Mouse (Mus musculus) liver, adult (tissue): ENCODE data around the gene Clmn.

Experiments
- GATA4 ChIP-seq: IDR thresholded peaks from 2 replicates; pipeline ENCODE4 v1.6.1; 2014; ENCODE audit warnings: mild to moderate bottlenecking, low read length; ENCODE audit not compliant: insufficient replicate concordance

The Clmn gene

DNA sequence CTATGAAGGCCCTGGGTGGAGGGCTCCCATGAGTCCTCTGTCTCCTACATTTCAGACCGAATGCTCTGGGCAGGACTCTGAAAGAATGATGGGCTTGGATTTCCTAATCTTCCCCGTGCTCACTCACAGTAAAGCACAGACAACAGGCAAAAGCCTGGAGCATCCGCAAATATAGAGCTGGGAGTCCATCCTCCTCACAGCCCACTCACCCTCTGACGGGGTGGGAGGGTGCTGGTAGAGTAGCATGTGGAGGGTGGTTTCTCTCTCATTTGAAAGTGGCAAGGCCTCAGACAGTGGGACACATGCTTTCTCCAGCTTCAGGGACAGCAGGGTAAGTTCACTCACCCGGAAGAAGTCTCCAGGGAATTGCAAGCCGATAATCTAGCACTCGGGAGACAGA, 21.2 kb upstream of the Clmn start:
- no peak for TF ChIP-seq GATA4

DNA sequence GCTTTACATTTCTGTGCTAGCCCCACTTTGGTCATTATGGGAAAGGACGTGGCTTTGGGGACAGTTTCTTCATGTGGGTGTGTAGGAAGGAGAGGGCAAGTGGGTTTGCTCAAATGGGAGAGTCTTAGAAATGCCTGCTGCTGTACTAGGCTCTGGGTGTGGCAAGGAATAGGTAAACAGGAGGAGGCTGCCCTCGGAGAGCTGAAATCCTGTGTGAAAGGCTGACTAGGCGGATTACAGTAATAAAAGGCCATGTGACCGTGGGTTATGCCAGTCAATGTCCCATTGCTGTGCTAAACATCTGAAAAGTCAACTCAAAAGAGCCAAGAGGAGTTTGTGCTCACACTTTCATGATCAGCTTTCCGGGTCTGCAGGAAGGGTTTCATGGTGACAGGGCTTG, 17.7 kb upstream of the Clmn start:
- no peak for TF ChIP-seq GATA4

DNA sequence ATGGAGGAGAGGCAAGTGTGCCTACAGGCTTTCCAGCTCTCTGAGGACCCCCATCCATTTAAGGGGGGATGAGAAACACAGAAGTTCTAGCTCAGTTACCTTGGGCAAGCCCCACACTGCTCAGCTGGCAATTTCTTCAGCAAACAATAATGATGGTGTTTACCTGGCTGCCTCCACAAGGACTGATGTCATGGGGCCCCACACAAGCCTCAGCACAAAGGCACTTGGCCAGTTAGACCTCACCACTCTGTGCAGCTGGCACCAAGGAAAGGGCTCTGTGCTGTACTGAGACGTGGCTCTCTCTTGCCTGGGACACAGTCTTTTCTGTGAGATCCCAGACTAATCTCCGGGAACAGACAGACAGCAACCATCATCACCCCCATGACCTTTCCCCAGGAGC, 17.2 kb upstream of the Clmn start:
- TF ChIP-seq GATA4, result no peak

DNA sequence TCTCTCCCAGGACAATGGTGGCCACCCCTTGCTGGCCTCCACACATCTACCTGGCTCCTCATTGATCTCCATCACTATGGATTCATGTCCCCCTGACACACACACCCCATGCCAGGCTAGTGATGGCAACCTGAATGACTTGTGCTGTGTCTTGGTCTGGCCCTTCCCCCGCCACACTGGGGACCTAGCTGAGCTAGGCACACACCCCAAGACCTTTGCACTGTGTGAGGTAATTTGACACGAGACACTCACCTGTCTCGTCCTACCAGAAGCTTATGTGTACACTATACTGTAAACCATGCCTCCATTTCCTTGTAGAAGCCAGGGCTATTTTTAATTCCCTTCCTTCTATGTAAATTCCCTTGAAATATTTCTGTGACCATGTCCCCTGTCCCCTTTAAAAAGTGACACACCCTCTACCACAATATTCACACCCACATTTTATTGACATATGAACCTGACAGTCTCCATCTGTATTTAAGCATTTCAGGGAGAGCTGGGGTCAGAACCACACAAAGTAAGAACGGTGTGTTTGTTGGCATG, 16.7 kb upstream of the Clmn start:
- TF ChIP-seq GATA4, result no peak

DNA sequence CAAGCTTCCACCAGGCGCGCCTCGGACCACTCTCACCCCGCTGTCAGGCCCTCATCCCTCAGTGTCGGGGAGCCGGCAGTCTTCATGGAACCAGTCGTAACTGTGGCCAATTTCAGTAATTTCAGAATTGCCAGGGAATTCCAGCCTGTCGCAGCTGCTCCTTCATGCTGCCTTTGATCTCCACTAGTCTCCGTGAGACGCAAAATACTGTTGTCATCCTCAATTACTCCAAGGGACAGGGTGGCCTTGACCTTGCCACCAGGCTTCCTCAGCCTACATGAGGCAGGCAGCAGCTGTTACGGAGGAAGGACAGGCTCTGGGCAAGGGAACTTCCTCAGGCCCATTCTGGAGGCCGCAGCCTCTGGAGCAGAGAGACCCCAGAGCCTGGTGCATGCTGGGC, 15.5 kb upstream of the Clmn start:
- TF ChIP-seq GATA4, result no peak

DNA sequence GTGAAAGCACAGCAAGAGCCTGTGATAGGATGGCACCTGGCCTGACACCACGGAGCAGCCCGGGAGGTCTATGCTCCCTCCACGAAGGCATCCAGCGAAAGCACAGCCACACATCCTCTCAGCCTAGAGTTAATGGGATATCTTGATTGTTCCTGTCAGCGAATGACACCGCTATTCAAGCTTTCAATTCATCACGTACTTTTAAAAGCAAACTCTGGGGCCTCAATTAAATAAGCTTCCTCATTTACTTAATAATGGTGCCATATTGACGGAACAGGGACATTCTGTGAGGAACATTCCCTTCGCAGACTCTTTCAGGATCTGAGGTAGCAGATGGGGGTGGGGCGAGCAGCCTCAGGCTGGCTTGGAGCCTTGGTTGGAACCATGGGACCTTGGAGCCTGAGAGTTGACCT, 14.7 kb upstream of the Clmn start:
- TF ChIP-seq GATA4, result no peak

DNA sequence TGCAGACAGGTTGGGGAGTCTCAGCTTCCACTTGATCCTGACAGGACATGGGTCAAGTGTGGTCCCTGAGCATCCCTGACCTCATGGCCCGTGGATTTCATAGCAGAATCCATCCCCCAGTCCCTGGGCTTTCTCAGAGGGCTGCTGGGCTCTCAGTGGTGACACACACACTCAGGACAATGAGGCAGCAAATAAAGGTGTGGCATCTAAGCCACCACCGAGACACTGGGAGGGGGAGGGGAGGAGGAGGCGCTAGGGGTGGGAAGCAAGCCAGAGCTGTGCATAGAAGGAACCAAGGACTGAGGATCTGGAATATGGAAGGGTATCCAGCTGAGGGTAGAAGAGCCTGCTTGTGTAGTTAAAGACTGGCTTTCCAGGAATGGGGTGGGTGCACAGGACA, 11.2 kb upstream of the Clmn start:
- no peak for TF ChIP-seq GATA4

DNA sequence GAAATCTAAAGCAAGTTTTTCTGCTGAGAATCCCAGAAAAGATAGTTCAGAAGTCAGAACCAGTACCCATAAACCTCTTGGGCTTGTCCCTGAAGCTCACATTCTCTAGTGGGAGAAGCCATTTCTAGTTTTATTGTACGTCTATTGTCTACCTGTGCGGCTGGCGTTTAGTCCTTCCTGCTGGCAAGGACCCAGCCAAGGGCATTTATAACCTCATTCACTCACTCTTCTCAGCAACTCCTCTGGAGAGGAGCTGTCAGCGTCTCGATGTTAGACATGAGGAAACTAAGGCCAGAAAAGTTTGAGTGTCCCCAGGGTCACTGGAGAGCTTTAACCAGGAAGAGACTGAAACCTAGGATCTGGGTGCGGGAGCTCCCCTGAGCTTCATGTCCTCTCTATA, 7.1 kb upstream of the Clmn start:
- TF ChIP-seq GATA4, result no peak

DNA sequence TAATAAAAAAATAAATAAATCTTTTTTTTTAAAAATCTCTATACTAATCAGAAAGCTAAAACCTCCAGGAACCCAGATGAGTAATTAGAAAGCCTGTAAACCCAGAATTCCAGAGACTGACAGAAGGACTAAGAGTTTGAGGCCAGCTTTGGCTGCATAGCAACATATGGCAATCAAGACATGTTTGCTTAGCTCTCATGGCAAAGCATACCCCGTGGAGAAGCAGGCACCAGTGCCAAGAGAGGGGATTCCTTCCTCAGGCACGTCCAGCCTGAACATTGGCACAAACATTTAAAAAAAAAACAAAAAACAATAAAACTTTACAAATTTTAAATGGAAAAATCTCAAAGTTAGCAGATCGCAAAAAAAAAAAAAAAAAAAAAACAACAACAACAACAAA, 4.9 kb upstream of the Clmn start:
- no peak for TF ChIP-seq GATA4

DNA sequence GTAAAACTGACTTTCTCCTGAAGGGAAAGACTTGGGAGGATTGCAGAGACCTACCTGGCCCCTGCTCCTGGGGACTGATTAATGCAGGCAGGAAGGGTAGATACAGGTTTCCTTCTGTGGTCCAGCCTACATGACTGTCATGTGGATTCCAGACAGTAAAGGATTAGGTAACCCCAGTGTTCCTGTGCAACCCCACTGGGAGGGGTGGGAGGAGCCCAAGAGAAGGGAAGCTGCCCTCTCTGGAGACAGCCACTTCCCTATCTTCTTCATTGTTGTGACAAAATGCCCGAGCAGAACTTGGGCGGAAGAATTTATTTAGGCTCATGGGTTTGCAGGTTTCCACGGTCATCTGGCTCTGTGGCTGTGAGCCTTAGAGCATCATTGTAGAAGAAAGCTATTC, 3.6 kb upstream of the Clmn start:
- TF ChIP-seq GATA4, result no peak

DNA sequence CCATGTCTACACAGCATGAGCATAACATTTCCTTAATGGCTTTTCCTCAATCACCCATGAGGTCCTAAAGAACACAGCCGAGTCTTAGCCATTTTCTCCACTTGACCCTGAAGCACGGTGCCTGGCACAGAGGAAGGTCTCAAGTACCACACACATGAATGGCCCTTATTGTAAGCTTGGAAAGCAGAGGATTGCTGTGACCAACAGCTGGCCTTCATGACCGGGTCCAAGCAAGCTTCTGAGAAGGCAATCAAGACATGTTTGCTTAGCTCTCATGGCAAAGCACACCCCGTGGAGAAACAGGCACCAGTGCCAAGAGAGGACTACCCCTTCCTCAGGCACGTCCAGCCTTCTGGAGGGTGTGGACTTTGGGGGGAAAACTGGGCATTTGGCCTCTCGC, 3.0 kb upstream of the Clmn start:
- TF ChIP-seq GATA4, result no peak

DNA sequence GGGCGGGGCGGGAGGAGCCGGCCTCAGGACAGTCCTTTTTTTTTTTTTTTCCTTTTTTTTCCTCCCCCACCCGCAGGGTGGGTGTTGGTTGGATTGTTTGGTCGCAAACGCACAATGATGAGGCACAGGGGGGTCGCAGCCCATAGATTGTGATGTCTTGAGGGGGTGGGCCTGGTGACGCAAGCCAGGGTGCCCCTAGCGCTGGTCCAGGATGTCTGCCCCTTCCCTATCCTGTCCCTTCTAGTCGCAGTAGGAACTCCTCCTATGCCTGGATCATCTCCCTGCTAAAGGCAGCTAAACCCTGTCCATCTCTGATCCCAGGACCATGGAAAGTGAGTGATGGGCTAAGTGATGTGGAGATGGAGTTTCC, 275 bp upstream of the Clmn start:
- no peak for TF ChIP-seq GATA4

DNA sequence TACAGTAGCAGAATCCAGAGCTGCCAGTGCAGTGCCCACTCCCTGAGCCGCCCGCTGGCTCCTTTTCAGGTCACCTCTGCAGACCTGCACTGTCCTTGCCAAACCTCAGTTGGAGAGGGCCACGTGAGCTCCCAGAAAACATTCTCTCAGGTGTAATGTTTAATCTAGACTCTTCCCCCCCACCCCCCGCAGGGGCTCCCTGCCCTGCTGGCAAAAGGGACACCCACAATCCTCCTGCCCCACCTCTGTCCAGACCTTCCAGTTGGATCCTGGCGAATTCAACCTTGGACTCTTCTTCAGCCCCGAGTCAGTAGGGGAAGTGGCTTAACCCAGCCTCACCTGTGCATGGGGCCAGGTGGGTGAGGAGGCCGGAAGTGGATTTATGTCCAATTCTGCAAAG, 1.2 kb downstream of the Clmn start:
- no peak; the same call in 1 of the 2 replicates for TF ChIP-seq GATA4

DNA sequence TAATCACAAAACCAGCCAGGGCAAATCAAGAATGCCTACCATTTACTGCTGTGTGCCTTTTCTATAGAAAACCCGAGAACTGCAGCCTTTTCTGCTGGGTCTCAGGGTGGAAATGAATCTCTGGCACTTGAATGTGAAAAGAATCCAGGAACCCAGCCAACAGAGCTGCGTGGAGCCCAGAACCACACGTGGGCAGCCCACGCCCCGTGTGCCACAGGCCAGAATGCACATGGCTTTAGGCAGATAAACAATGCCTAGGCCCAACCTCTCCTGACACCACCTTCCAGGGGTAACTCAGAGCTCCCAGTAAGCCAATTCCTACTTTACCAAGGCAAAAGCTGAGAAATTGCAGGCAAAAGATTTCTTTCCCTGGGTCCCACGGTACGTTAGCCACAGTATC, 5.7 kb downstream of the Clmn start:
- TF ChIP-seq GATA4, result no peak

DNA sequence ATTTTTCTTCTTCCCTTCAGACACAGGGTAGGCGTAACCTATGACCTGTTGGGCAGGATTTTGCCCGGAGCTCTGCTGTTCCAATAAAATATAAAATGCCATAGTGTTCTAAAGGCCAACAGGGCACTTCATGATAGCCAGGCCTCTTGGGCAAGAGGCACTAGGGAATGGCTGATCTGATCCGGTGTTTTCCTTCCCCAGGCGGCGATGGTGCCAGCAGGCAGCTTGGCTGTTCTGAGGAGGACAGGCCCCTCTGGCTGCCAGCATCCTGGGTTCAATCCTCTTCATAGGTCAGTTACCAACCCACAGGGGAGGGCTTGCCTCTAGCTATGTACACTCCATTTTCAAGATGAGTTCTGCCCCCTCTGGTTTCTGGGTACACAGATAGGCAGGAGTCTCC, 6.1 kb downstream of the Clmn start:
- peak; percentile 54; the same call in 1 of the 2 replicates for TF ChIP-seq GATA4

DNA sequence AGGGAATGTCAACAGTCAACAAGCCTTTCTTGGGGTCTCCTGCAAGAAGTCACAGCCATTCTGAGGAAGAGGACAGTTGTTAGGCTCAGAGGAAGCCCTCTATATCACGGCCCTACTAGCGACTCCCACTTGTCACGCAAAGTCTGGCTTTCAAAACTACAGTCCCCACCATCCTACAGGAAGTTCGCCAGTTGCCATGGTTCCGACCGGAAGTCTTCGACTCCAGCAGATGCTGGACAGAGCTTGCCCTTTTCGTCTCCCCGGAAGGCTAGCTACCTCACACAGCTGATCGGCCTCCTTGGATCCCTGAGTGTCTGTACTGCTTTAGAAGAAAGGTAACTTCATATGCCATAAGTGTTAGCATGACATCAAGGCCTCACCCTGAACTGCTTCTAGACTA, 7.3 kb downstream of the Clmn start:
- no peak for TF ChIP-seq GATA4

DNA sequence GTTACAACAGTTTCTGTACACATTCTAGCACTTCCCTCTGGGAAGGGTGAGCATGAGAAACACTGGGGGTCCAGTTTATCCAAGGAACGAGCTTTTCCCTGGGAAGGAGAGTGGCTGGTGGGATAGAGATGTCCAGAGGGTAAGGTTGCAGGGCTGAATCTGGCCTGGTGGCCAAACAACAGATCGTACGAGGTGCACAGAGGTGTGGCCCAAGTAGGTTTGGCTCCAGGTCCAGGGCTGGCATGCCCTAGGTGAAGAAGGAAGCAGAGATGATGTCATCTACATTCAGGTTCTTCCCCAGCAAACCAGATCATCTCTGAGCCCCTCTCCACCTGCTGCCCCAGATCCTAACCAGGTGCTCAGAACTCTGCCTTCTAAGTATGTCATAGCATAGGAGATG, 8.3 kb downstream of the Clmn start:
- no peak for TF ChIP-seq GATA4

DNA sequence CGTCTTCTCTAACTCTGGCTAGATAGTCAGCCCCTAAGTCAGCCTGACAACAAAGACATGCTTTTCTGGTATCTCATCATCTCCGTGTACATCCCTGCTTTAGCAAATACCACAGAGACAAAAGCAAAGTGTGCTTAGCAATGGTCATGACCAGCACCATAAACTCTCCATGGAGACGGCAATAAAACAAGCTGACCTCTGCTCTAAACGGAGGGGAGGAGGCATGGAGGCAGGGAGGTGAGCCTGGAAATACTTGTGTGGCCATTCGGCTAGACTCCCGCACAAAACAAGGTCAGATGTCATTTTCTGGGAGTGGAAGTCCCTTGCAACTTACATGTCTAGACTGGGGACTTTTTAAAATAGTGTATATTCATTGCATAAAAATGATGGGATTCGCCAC, 9.3 kb downstream of the Clmn start:
- no peak for TF ChIP-seq GATA4
